Mouse (Mus musculus) cerebellum, adult 2 months (tissue): ENCODE data around the gene Cd80.

Experiments
- CTCF ChIP-seq: fragments of 200-500 bp; IDR thresholded peaks from 2 replicates; pipeline ENCODE4 v1.5.1; 2011; ENCODE audit warnings: low read depth, mild to moderate bottlenecking, control low read depth, low read length, moderate library complexity, borderline replicate concordance; ENCODE audit not compliant: insufficient read depth
- POLR2A ChIP-seq: fragments of 200-500 bp; IDR thresholded peaks from 2 replicates; pipeline ENCODE4 v1.6.1; 2011; ENCODE audit warnings: low read length, control low read depth, borderline replicate concordance; ENCODE audit not compliant: insufficient read depth

DNA sequence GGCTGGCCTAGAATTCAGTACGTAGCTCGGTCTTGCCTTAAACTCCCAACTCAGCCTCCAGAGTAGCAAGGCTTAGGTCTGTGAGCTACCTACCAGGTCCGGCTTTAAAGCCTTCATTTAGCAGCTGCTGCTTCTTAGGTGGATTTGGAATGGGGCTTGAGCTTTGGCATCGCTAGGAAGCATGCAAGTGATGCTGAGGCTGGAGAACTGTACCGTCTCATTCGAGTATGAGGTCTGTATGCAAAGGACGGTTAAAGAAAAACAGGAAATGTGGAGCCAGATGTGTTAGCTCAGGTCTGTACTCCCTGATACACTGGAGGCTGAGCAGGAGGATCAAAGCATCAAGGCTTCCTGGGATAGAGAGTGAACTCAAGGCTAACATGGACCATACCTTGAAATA is 6.8 kb downstream of the Cd80 start:
- TF ChIP-seq CTCF (no peak), POLR2A (no peak)
